Mouse (Mus musculus): ENCODE data around the gene Lats2.
"Not testable (repeated sequence)": the region's sequence is repeated elsewhere in the genome, so short reads cannot be mapped to it uniquely, and the experiment has no call there.

Lats2 gene

DNA sequence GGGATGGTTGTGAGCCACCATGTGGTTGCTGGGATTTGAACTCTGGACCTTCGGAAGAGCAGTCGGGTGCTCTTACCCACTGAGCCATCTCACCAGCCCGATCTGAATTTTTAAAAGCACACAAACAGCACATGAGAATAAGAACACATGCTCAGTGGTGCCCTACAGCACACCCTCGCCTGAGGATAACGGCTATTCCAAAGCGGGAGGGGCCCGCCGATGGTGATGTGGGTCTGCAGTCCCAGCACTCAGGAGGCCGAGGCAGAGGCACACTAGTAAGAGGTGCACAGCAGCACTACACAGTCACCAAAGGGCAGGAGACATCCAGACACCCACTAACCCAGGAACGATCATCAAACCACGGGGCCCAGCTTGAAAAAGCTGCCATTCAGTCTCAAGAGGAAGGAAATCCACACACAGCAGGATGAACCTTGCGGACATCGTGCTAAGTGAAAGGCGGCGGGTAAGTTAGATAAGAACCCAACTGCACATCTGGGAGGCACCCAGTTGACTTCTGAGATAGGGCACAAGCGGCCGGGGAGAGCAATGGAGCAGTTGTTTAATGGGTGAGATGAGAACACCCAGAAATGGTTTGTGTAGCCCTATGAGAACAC lies 65.6 kb downstream of the Lats2 start:
- no peak for DNase-seq

DNA sequence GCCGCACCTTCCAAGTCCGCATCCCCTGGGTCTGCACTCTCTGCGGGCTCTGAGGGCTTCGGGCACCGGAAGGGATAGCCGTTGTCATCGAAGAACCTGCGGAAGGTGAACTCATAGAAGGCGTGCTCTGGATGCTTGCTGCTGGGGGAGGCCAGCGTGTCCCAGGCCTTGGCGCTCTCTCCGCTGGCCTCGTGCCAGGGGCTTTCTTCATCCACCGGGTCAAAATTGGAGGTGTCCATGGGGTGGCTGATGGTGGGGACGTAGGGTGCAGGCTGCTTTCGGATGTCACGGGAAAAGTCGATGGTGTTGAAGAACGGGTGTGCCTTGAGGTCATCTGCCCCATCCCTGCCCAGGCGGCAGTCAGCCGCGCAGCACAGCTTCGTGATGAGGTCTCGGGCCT lies 66.9 kb downstream of the Lats2 start:
- no peak for DNase-seq

DNA sequence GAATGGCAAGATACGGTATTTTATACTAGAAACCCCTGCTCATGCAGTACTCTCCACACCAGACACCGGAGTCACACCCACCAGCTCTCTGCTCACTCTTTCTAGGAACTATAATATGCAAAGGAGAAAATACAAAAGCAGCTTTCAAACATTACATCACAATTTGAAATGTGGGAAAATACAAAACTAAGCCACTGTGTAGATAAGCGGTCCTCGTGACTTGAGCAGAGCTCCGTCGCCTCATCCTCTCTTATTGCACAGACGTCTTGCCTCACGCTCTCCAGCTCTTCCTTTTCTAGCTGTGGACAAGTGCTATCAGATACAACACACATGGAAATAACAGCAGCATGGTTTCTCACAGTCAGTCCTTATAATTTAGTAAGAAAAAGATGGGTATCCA lies 67.5 kb downstream of the Lats2 start:
- DNase-seq: no peak

DNA sequence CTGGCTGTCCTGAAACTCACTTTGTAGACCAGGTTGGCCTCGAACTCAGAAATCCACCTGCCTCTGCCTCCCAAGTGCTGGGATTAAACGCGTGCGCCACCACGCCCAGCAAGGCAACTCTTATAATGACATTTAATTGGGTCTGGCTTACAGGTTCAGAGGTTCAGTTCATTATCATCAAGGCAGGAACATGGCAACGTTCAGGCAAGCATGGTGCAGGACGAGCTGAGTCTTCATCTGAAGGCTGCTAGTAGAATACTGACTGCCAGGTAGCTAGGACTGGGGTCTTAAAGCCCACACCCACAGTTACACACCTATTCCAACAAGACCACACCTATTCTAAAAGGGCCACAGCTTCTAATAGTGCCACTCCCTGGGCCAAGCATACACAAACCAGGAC lies 70.1 kb downstream of the Lats2 start:
- not testable (repeated sequence) for DNase-seq

DNA sequence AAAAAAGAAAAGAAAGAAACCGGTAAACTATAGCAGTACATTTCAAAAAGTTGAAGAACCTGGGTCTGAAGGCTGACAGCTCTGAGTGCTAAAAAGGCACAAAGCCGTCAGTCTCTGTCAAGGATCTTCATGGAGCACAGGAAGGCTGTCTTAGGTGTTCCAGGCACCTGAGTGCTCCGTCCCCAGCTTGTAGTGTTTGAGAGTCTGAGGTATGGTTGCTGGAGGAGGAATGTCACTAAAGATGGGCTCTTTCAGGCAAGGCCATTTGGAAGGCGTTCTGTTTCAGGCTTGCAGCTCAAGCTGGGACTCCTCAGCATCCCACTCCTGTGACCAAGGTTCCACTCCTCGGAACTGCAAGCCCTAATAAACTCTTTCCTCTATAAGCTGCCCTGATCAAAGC lies 70.7 kb downstream of the Lats2 start:
- no peak for DNase-seq

DNA sequence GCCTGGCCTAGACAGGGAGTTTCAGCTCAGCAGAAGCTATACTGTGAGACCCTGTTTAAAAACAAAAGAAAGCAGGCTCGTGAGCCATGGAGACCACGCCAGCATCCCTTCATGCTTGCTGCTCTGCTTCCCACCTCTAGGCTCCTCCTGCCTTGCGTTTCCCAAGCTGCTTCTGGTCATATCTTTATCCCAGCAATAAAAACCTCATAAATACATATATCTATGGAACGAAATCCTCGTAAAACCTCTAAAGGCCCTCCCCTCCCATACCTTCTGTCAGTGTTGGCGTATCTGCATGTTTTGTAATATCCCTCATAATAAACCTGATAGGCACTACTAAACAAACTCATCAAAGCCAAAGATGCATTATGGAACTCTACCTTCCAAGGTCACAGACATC lies 71.5 kb downstream of the Lats2 start:
- no peak for DNase-seq

DNA sequence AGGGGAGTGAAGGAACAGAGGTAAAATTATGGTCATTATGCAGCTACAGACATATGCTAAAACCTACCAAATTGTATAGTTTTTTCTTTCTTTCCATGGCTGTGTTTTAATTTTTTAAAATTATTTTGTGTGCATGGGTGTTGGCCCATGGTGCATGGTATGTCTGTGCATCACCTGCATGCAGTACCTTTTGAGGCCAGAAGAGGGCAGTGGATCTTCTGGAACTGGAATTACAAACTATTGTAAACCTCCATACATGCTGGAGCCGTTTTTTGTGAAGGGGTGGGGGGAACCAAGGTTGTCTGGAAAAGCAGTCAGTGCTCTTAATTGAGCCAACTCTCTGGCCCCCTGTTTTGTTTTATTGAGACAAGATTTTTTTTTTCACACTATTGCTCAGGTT lies 73.6 kb downstream of the Lats2 start:
- peak; percentile 68 for DNase-seq

DNA sequence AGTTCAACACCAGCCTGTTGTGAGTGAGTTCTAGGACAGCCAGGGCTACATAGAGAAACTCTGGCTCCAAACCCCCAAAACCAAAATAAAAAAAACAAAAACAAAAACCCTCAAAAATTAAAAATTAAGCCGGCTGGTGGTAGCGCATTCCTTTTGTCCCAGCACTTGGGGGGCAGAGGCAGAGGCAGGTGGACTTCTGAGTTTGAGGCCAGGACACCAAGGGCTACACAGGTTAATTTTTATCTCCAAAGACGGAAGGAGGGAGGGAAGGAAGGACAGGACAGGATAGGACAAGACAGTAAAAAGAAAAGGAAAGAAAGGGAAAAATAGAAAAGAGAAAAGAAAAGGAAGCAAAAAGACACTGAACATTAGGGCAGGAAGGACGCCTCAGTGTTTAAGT lies 75.4 kb downstream of the Lats2 start:
- DNase-seq: no peak

DNA sequence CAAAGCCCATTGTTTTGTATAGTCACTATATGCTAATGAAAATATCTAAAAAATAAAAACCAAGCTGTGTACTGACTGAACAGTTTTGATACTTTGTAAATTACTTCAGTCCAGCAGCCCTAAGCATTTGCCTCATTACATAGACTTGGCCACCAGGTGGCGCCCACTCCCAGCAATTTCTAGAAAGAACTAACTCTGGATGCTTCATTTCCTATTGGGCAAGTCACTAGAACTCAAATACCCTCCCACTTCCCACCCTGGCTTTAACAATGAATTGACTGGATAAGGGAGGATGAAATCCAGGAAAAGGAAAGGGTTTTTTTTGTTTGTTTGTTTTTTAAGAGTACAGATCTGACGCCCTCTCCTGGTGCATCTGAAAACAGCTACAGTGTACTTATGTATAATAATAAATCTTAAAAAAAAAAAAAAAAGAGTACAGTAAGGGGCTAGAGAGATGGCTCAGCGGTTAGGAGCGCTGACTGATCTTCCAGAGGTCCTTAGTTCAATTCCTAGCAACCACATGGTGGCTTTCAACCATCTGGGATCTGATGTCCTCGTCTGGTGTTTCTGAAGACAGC lies 78.1 kb downstream of the Lats2 start:
- peak; percentile 89 for DNase-seq

DNA sequence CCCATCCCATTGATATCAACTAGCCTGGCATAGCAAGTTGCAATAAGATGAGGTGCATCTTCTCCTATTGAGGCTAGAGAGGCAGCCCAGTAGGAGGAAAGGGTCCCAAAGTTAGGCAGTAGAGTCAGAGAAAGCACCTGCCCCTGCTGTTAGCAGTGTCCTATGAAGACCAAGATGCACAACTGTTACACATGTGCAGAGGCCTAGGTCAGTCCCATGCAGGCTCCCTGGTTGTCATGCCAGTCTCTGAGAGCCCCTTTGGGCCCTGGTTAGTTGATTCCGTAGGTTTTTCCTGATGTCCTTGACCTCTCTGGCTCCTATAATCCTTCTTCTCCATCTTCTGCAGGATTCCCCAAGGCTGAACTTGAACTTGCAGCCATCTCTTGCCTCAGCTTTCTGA lies 78.7 kb downstream of the Lats2 start:
- no peak for DNase-seq

DNA sequence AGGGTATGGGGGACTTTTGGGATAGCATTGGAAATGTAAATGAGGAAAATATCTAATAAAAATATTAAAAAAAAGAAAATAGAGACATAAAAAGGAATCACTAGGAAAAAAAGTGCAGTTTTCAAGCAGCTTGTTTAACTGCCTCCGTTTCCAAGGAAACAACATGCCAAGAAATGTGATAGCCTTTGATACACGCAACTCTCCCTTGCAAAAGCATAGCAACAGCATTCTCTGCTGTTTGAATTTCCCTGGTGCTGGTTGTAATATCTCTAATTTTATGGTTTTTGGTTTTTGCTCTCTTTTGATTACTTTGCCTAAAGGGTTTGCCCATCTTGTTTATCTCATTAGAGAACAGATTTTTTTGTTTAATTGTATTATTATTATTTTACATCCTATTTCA lies 82.7 kb downstream of the Lats2 start:
- no peak for DNase-seq

DNA sequence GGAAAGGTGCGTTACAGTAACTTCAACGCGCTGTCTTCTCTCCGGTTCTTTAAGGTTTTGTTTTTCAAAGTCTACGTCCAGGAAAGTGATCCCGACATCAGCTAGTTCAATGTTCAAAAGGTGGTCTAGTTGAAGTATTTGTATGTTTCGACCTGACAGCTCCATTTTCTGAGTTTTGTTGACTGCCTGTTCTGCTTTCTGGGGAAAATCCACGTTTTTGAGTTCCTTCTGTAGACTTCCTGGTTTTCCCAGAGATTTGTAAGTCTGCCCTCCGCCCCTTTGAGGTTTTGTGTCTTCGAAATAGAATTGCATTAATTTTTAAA lies 92.6 kb downstream of the Lats2 start:
- no peak for DNase-seq

DNA sequence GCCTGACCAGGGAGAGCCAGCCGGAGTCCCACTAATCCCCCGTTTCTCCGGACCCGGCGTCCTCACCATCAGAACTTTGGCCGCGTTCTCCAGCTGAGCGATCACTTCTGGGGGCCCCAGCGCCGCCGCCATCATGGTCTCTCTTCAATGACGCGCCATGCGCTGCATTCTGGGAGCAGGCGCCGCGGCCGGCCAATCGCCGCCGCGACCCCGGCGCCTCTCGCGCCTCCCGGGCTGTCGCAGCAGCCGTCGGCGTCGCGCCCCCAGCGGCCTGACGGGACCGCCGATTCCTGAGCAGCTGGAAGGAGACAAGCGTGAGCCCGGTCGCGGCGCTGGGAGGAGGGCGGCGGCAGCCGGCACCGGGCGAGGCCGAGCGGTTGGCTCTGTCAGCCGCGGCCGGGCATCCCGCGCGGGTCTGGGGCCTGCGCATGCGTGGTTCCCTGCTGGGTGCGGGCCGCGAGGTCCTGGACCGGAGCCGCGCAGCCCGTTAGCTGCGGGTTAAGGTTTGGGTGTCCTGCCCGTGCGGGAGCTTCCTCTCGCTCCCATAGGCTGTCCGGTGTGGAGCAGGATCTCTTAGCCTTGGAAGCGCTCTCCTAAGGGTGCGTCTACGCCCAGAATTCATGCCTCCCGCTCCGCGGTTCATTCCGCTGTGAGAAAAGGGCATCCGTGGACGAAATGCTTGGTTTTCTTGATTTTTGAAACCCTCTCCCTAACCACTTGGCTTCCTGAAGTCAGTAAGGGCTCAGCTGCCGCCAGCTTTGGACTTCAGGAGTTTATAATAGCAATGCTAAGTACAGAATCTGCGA lies 93.2 kb downstream of the Lats2 start, which contains the start of gene Xpo4:
Gene Xpo4 (minus strand): TSS at position 609 of the 806 bp plus-strand sequence.
- DNase-seq: peak; percentile 94

DNA sequence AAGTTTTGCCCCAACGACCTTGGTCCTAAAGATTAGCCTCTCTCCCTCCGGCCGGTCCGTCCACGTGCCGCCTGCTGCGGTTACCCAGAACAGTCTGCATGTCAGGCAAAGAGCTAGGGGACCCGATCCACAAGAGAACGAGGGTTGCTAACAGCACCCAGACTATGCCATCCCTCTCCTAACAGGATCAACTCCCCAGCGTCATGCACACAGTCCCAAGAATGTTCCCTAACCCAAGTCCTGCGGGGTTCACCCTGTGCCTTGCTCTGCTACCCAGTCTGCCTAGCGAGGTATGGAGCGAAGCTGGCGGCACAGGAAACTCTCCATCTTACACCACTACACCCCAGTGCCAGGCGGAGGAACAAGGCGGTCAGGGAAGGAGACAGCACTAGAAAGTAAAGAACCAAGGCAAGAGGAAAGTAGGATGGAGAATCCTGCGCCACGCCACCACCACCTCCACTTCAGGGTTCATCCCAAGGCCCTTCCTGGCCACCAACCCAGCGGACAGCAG lies 93.8 kb downstream of the Lats2 start:
- DNase-seq: no peak

DNA sequence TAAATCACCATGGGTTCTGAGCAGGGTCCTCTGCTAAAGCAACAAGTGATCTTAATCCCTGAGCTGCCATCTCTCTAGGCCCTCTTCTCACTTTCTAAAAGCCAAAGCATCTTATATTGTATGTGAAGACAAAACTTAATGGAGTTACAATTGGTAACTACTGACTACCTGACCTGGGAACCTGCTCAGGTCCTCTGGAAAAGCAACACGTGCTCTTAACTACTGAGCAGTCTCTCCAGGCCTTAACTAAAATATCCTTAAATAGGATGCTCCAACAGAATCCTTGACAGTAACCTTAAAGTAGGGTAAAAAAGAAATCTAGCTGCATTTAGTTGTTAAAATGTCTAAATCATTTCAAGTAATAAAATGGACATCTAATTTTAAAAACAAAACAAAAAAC lies 94.6 kb downstream of the Lats2 start:
- no peak for DNase-seq

DNA sequence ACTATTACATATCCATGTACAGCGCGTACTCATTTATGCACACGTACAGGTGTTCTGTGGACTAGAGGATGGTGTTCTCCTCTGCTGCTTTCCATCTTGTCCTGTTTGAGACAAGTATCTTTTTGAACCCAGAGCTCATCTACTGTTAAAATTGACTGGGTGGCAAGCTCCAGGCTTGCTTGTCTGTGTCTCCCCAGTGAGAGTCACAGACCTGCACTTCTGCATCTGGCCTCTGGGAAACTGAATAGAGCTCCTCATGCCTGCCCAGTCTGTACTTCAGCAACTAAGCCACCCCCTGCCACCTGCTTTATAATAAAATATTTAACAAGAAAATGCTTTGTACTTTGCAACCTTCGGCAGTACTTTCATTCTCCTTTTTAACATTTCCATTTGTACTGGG lies 99.9 kb downstream of the Lats2 start:
- no peak for DNase-seq

DNA sequence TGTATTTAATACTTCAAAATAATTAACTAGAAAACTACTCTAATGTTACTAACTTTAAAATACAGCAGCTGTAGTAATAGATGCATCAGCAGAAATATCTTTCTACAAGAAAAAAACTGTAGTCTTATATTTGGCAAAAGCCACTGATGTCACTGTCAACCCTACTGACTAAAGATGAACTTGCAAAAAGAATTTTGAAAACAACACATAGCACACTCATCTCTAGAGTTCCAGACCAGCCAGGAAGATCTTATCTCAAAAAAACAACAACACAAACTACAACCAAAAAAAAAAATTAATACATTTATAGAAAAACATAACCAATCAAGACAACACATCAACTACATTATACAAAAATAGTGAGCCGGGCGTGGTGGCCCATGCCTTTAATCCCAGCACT lies 100.7 kb downstream of the Lats2 start:
- no peak for DNase-seq

DNA sequence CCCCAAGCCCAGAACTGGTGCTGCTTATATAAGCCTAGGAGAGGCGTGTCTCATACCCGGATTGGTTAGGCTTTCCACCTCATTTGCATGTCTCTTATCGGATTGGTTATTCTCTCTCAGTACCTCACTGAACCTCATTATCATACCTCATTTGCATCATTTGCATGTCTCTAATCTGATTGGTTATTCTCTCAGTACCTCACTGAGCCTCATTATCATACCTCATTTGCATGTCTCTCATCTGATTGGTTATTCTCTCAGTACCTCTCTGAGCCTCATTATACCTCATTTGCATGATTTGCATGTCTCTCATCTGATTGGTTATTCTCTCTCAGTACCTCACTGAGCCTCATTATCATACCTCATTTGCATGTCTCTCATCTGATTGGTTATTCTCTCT lies 101.7 kb downstream of the Lats2 start:
- DNase-seq: peak; percentile 45

DNA sequence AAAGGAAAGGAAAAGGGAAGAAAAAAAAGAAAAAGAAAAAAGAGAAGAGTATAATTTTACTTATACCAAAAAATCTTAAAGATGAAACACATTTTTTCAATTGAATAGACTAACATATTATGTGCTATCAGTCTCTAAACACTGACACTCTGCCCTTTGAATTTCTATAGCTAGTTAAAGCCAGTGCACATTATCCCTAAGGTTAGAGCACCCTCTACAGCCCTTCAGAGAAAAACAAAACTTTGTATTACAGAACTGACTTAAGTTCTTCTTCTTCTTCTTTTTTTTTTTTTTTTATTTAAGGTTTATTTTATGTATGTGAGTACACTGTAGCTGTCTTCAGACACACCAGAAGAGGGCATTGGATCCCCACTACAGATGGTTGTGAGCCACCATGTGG lies 108.7 kb downstream of the Lats2 start:
- no peak for DNase-seq

DNA sequence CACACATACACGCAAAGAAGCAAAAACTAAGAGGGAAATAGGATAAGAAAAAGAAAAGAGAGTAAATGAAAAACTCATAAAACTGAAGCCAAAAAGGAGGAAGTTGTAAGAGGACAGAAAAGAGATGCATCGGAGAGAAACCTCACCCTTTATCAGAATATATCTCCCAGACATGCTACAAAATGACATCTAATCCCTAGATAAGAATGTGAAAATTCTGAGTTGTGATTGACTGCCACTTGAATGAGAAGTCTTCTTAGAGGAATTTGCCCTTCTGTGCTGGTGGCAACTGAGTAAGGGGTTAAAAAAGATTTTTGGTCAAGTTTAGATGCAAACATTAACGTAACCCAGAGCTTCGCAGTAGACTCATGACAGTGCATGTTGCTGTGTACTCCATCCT lies 112.0 kb downstream of the Lats2 start:
- DNase-seq: no peak

Data from retina, postnatal 1 day (tissue).